Mouse (Mus musculus): ENCODE measurements around the gene Bend6.

- TF ChIP-seq CTCF (IDR thresholded peaks at IDR 0.05; ENCODE audit: insufficient read depth, low read length): no peak
- TF ChIP-seq POLR2A (IDR thresholded peaks at IDR 0.05; ENCODE audit: borderline replicate concordance, extremely low read depth, low read depth, low read length): no peak
These were observed 39.2 kb upstream of the Bend6 start for GRCm38 (mm10) chr1:33946601-33947395.

All from lung, adult 2 months (tissue).